Mouse (Mus musculus): ENCODE data around the gene Gm49673. TPM values are rescaled to one million over a fixed set of nuclear protein-coding genes. Genes with fewer than 3 reads are reported as not detected.

The Gm49673 gene
- polyA plus RNA-seq, 1 experiment from 2014 or later: not detected

Other genes with a start within 250 kb of the Gm49673 start
- 0.93 and 1.1 TPM in 2 replicates for gene Tagap, start 221.8 kb downstream of the Gm49673 start, polyA plus RNA-seq (2015; fragmentation: Nextera tagmentation; extraction: Ambion mirVana)
- gene Rsph3a, start 202.2 kb downstream of the Gm49673 start, polyA plus RNA-seq (2015; fragmentation: Nextera tagmentation; extraction: Ambion mirVana): 20.6 and 22.5 TPM in 2 replicates
- gene Rnaset2a, start 309 bp upstream of the Gm49673 start, polyA plus RNA-seq (2015; fragmentation: Nextera tagmentation; extraction: Ambion mirVana): 15.2 and 17.1 TPM in 2 replicates
- 13.4 and 17.4 TPM in 2 replicates for gene Fgfr1op, start 17.7 kb upstream of the Gm49673 start, polyA plus RNA-seq (2015; fragmentation: Nextera tagmentation; extraction: Ambion mirVana)
- gene Ccr6, start 88.3 kb upstream of the Gm49673 start, polyA plus RNA-seq (2015; fragmentation: Nextera tagmentation; extraction: Ambion mirVana): 0.10 TPM in 1 of 2 replicates, not detected in the other
- 125 and 127 TPM in 2 replicates for gene Mpc1, start 135.1 kb upstream of the Gm49673 start, polyA plus RNA-seq (2015; fragmentation: Nextera tagmentation; extraction: Ambion mirVana)
- gene Sft2d1, start 163.3 kb upstream of the Gm49673 start, polyA plus RNA-seq (2015; fragmentation: Nextera tagmentation; extraction: Ambion mirVana): 56.6 and 62.3 TPM in 2 replicates
- gene Prr18, start 189.7 kb upstream of the Gm49673 start, polyA plus RNA-seq (2015; fragmentation: Nextera tagmentation; extraction: Ambion mirVana): 0.05 and 0.09 TPM in 2 replicates
- 0.09 TPM in 1 of 2 replicates, not detected in the other for gene T2, start 208.2 kb upstream of the Gm49673 start, polyA plus RNA-seq (2015; fragmentation: Nextera tagmentation; extraction: Ambion mirVana)

Data from liver, embryonic 13.5 days (tissue).